11 mouse cellular contexts compared by ENCODE assay signal in the genomic region with DNA sequence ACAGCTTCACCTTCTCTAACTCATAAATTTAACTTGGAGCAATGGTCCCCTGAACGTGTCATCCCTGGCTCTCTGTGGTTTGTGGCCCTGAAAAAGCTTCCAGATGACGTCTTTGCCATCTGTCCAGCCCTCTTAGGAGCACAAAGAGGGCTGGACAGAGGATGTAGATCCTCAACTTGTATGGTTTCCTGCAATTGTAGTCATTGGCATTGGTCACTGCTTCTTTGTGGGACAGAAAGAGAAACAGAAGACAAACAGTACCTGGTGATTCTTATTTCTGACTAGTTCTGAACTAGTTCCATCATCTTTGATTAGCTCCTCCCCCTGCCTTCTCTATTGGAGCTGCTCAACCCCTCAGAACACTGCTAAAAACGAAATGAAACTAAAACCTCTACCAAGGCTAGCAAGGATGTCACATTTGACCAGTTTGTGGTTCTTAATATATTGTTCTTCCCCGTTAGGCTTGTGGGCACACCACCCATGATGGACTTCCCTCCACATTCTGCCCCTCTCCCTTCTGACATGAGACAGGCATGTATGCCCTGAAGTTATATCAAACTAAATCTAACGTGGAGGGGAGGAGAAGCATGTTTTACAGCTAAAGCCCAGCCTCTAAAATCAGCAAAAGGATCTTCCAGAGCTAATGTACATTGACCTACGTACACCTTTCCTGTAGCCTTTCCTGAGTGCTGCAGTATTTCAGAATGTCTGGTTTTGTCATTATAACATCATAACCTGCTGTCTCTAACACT. TPM values are rescaled to one million over a fixed set of nuclear protein-coding genes. Genes with fewer than 3 reads are reported as not detected.
DNase-seq lines count a peak whose midpoint lies in the region; ATAC-seq lines count a peak whose summit lies in the region.
"Had no signal": no experiment of that assay in that cellular context is flagged by ENCODE, and none has a peak within 500 bp of the region (broad histone marks: within the 10 kb centered on the region; RNA-seq: fewer than 3 reads in every experiment).

No protein-coding gene starts in this region.

- no peaks in the 10 kb centered on the region for H3K9me3 ChIP-seq in heart, embryonic 14.5 days (ENCODE audit: control insufficient read depth, low read length)
- no peaks in the 10 kb centered on the region for H3K9me3 ChIP-seq in heart, embryonic 10.5 days
- H3K9me3 ChIP-seq in megakaryocyte, embryonic 14.5 days: no peaks in the 10 kb centered on the region
- H3K9me3 ChIP-seq in midbrain, embryonic 11.5 days (ENCODE audit: control insufficient read depth, low read length): no peaks in the 10 kb centered on the region
- H3K9me3 ChIP-seq in forebrain, embryonic 11.5 days (ENCODE audit: control insufficient read depth, low read length): no peaks in the 10 kb centered on the region
- H3K9me3 ChIP-seq: embryonic facial prominence, embryonic 10.5 days; midbrain, embryonic 12.5 days had no signal

- H3K27me3 ChIP-seq in heart, embryonic 14.5 days (ENCODE audit: control insufficient read depth, insufficient read depth, low read length): no peaks in the 10 kb centered on the region
- H3K27me3 ChIP-seq in heart, embryonic 10.5 days (ENCODE audit: insufficient read depth, poor library complexity, severe bottlenecking): no peaks in the 10 kb centered on the region
- H3K27me3 ChIP-seq in megakaryocyte, embryonic 14.5 days (replicated peaks): no peaks in the 10 kb centered on the region
- no peaks in the 10 kb centered on the region for H3K27me3 ChIP-seq in midbrain, embryonic 11.5 days (ENCODE audit: control insufficient read depth, insufficient read depth, low read length)
- no peaks in the 10 kb centered on the region for H3K27me3 ChIP-seq in forebrain, embryonic 11.5 days (ENCODE audit: control insufficient read depth, insufficient read depth, low read length)
- H3K27me3 ChIP-seq: midbrain, embryonic 12.5 days had no signal

- no peak overlapping the region for H3K4me3 ChIP-seq in heart, embryonic 14.5 days (ENCODE audit: control insufficient read depth in 1 of 2, insufficient read depth in 1 of 2, low read depth in 1 of 2, low read length in 2 of 2)
- H3K4me3 ChIP-seq in heart, embryonic 10.5 days: no peak overlapping the region
- peak overlapping the region; percentile 84 for H3K4me3 ChIP-seq in megakaryocyte, embryonic 14.5 days (replicated peaks)
- no peak overlapping the region for H3K4me3 ChIP-seq in midbrain, embryonic 11.5 days (ENCODE audit: low read depth, low read length)
- H3K4me3 ChIP-seq in forebrain, embryonic 11.5 days (ENCODE audit: low read depth, low read length): no peak overlapping the region
- H3K4me3 ChIP-seq: embryonic facial prominence, embryonic 10.5 days; midbrain, embryonic 12.5 days had no signal

- DNase-seq in heart, embryonic 10.5 days (ENCODE audit: low spot score): no peak
- DNase-seq in CD4-positive helper T cell, adult 2 months (ENCODE audit: low read depth, low spot score): peak; percentile 11
- no peak for DNase-seq in midbrain, embryonic 11.5 days (ENCODE audit: low spot score, missing footprints)
- no peak for DNase-seq in left cerebral cortex, postnatal 25 days (ENCODE audit: low spot score in 2 of 2)
- DNase-seq in forebrain, embryonic 11.5 days (ENCODE audit: low spot score): no peak
- DNase-seq: retina, postnatal 1 day had no signal

- no peaks in the 10 kb centered on the region for H3K36me3 ChIP-seq in heart, embryonic 14.5 days (ENCODE audit: control insufficient read depth, insufficient read depth, low read length)
- H3K36me3 ChIP-seq in heart, embryonic 10.5 days: no peaks in the 10 kb centered on the region
- H3K36me3 ChIP-seq in megakaryocyte, embryonic 14.5 days (replicated peaks; ENCODE audit: low read length): no peaks in the 10 kb centered on the region
- no peaks in the 10 kb centered on the region for H3K36me3 ChIP-seq in midbrain, embryonic 11.5 days (ENCODE audit: control insufficient read depth, insufficient read depth, low read length)
- no peaks in the 10 kb centered on the region for H3K36me3 ChIP-seq in forebrain, embryonic 11.5 days (ENCODE audit: control insufficient read depth, insufficient read depth, low read length)
- H3K36me3 ChIP-seq: embryonic facial prominence, embryonic 10.5 days; midbrain, embryonic 12.5 days had no signal

- WGBS in heart, embryonic 14.5 days: 55% methylated on average over 6 of the region's 6 CpGs
- 60% methylated on average over 6 of the region's 6 CpGs for WGBS in heart, embryonic 10.5 days
- 69% methylated on average over 6 of the region's 6 CpGs for WGBS in midbrain, embryonic 11.5 days
- 66% methylated on average over 6 of the region's 6 CpGs for WGBS in forebrain, embryonic 11.5 days

- no peak for ATAC-seq in heart, embryonic 14.5 days (ENCODE audit: insufficient number of reproducible peaks, insufficient read depth, low FRiP score, low read depth)
- peak; percentile 71 for ATAC-seq in common myeloid progenitor, adult 5-6 weeks (replicated peaks; ENCODE audit: low read depth, poor library complexity, severe bottlenecking)
- ATAC-seq in midbrain, embryonic 11.5 days (ENCODE audit: low FRiP score): no peak
- ATAC-seq in forebrain, embryonic 11.5 days (replicated peaks; ENCODE audit: low FRiP score): no peak

- peak overlapping the region; percentile 8 for H3K4me2 ChIP-seq in heart, embryonic 14.5 days (ENCODE audit: low read length)
- no peak overlapping the region for H3K4me2 ChIP-seq in midbrain, embryonic 11.5 days
- H3K4me2 ChIP-seq in forebrain, embryonic 11.5 days (ENCODE audit: low read depth, low read length, severe bottlenecking): no peak overlapping the region
- H3K4me2 ChIP-seq: midbrain, embryonic 12.5 days had no signal

- no peak overlapping the region for H3K9ac ChIP-seq in heart, embryonic 14.5 days (ENCODE audit: low read length)
- no peak overlapping the region for H3K9ac ChIP-seq in midbrain, embryonic 11.5 days (ENCODE audit: low read length)
- H3K9ac ChIP-seq in forebrain, embryonic 11.5 days (ENCODE audit: low read length): no peak overlapping the region
- H3K9ac ChIP-seq: midbrain, embryonic 12.5 days had no signal

- H3K27ac ChIP-seq in heart, embryonic 14.5 days (replicated peaks in 1 of 2; ENCODE audit: control insufficient read depth in 1 of 2, insufficient read depth in 1 of 2, low read depth in 2 of 2, low read length in 2 of 2): no peak overlapping the region
- no peak overlapping the region for H3K27ac ChIP-seq in heart, embryonic 10.5 days
- H3K27ac ChIP-seq in midbrain, embryonic 11.5 days (ENCODE audit: low read depth, low read length): no peak overlapping the region
- H3K27ac ChIP-seq in forebrain, embryonic 11.5 days (ENCODE audit: low read depth, low read length): no peak overlapping the region
- H3K27ac ChIP-seq: embryonic facial prominence, embryonic 10.5 days; midbrain, embryonic 12.5 days had no signal

- H3K4me1 ChIP-seq in heart, embryonic 14.5 days (ENCODE audit: control insufficient read depth in 2 of 2, insufficient read depth in 2 of 2, low read length in 2 of 2): peaks cover 8 to 23% of the 10 kb centered on the region in 2 experiments
- H3K4me1 ChIP-seq in heart, embryonic 10.5 days: peaks cover 8% of the 10 kb centered on the region; the same call in 1 of the 2 replicates
- peaks cover 39% of the 10 kb centered on the region for H3K4me1 ChIP-seq in megakaryocyte, embryonic 14.5 days
- no peaks in the 10 kb centered on the region for H3K4me1 ChIP-seq in midbrain, embryonic 11.5 days (ENCODE audit: control insufficient read depth, insufficient read depth, low read length)
- no peaks in the 10 kb centered on the region for H3K4me1 ChIP-seq in forebrain, embryonic 11.5 days (replicated peaks; ENCODE audit: control insufficient read depth, insufficient read depth, low read length)
- H3K4me1 ChIP-seq: embryonic facial prominence, embryonic 10.5 days; midbrain, embryonic 12.5 days had no signal

- intact Hi-C loops in left cerebral cortex, postnatal 25 days (cut with DNase I): no loop called here

RNA-seq across cellular contexts. Expression of gene Rtn4, which starts 45.0 kb away (rescaled TPM):
- 57.1 and 68.3 TPM in 2 replicates for polyA plus RNA-seq in heart, embryonic 14.5 days (2014; fragmentation: Nextera tagmentation; extraction: Ambion mirVana)
- polyA plus RNA-seq in heart, embryonic 10.5 days (2016; fragmentation: Nextera tagmentation; extraction: Ambion mirVana): 52.6 and 76.8 TPM in 2 replicates
- 84.0 and 96.0 TPM in 2 replicates for total RNA-seq in common myeloid progenitor, adult 5-6 weeks (2017)
- 295 and 641 TPM in 2 replicates for polyA plus RNA-seq in megakaryocyte, embryonic 14.5 days (2012; ENCODE audit: insufficient read depth, low replicate concordance)
- polyA plus RNA-seq in midbrain, embryonic 11.5 days (2014; fragmentation: Nextera tagmentation; extraction: Ambion mirVana): 75.3 and 78.3 TPM in 2 replicates
- total RNA-seq in left cerebral cortex, postnatal 25 days (2021): 100 to 1,000 TPM; 694 to 720 TPM
- 70.0 and 78.7 TPM in 2 replicates for polyA plus RNA-seq in forebrain, embryonic 11.5 days (2014; fragmentation: Nextera tagmentation; extraction: Ambion mirVana)
